Mouse (Mus musculus) hindbrain, postnatal 0 days (tissue): ENCODE measurements around the gene Gm20716. TPM values are rescaled to one million over a fixed set of nuclear protein-coding genes. Genes with fewer than 3 reads are reported as not detected.

ENCODE experiments used
- ATAC-seq: fragments of 200-750 bp; cut with Nextera tagmentation; 2 replicates; pipeline ENCODE4 v1.8.0; 2017; ENCODE audit warnings: mild to moderate bottlenecking, moderate TSS enrichment, moderate library complexity
- DNase-seq: peaks from one replicate; pipeline ENCODE4 v3.0.0-alpha.2; 2015; ENCODE audit warnings: low spot score
- H3K27ac ChIP-seq: fragments of 300-500 bp; sonication (generic); 2 replicates; pipeline ENCODE4 v1.5.1; 2014; ENCODE audit warnings: mild to moderate bottlenecking
- H3K27me3 ChIP-seq: fragments of 300-500 bp; sonication (generic); 2 replicates; pipeline ENCODE4 v1.6.1; 2014; ENCODE audit warnings: low read length, mixed read lengths; ENCODE audit not compliant: insufficient read depth
- H3K36me3 ChIP-seq: fragments of 300-500 bp; sonication (generic); 2 replicates; pipeline ENCODE4 v1.6.1; 2014; ENCODE audit warnings: low read length, mixed read lengths; ENCODE audit not compliant: insufficient read depth
- H3K4me1 ChIP-seq: fragments of 300-500 bp; sonication (generic); 2 replicates; pipeline ENCODE4 v1.6.1; 2014; ENCODE audit warnings: antibody characterized with exemption, low read length, mixed read lengths; ENCODE audit not compliant: insufficient read depth
- H3K4me2 ChIP-seq: fragments of 300-500 bp; sonication (generic); 2 replicates; pipeline ENCODE4 v1.6.1; 2014; ENCODE audit warnings: low read depth, mild to moderate bottlenecking, low read length, moderate library complexity, mixed read lengths
- H3K4me3 ChIP-seq: fragments of 300-500 bp; sonication (generic); 2 replicates; pipeline ENCODE4 v1.5.1; 2014; ENCODE audit warnings: low read length
- H3K9ac ChIP-seq: fragments of 300-500 bp; sonication (generic); replicated peaks from 2 replicates; pipeline ENCODE4 v1.6.1; 2014; ENCODE audit warnings: mild to moderate bottlenecking, low read length, moderate library complexity, mixed read lengths
- H3K9me3 ChIP-seq: fragments of 300-500 bp; sonication (generic); 2 replicates; pipeline ENCODE4 v1.6.1; 2016; ENCODE audit warnings: low read length, mixed read lengths
- CTCF ChIP-seq: IDR thresholded peaks from 2 replicates; pipeline ENCODE4 v1.5.1; 2016; ENCODE audit warnings: antibody characterized with exemption, control low read depth, low read depth
- WGBS: fragments of 180-500 bp; shearing (Covaris S2); extraction: QIAGEN DNeasy Blood & Tissue Kit; methylation state at CpG from one replicate; pipeline ENCODE4 v1.1.7; 2014; 5-methylcytosine and 5-hydroxymethylcytosine counted together
- polyA plus RNA-seq: library from polyadenylated mRNA; unstranded; fragments of >200 nt; fragmentation: Nextera tagmentation; extraction: Ambion mirVana; gene quantifications from 2 replicates; pipeline ENCODE4 v1.2.1, GENCODE M21; 2015
- total RNA-seq: library from RNA; depleted of rRNA; stranded (reverse); fragments of >200 nt; gene quantifications from 2 replicates; pipeline ENCODE4 v1.2.3, GENCODE M21; 2014

The Gm20716 gene
- total and polyA plus RNA-seq, 2 experiments from 2014 or later: 11.7 to 14.3 TPM

DNA sequence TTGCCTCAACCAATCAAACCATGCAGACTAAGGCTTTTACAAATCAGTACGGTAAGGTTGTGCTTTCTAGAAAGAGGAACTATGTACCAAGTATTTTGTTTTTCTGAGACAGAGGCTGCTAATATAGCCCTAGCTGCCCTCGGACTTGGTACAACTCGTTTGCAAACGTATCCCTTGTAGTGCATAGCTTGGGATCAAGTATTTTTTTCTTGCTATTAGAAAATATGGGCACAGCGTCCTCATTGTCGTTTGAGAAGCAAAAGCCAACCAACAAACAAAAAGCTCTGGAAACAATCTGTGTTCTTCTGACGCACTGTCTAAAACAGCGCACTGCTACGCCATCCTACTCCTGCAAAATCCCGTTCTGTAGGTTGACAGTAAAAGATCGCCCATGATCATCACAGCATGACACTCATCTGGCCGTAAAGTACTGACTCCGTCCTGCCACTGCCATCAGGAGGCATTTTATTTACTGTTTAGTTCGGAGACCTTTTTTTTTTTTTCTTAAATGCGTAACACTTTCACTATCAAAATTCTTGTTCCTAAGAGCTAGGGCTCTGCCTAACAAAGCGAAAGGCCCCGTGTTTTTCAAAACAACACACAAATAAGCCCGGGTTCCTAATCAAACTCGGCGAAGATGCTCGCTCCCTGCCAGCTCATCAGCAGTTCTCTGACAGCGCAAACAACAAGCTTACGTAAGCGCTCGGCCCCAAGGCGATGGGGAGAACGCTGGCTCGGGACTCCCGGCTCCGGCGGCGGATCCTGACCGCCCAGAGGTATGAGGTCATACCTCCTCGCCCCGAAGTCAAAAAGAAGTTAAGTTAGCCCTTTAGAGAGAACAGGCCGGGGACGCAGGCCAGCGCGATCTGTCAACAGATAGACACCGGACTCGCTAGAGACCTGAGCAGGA is 793 bp downstream of the Gm20716 start:
- no peaks in the 10 kb centered on the region for H3K9me3 ChIP-seq
- H3K4me2 ChIP-seq: peak overlapping the region; percentile 95
- peak; percentile 13 for ATAC-seq
- TF ChIP-seq CTCF: no peak
- peak overlapping the region; percentile 100 for H3K4me3 ChIP-seq
- H3K27ac ChIP-seq: peak overlapping the region; percentile 98
- peaks cover 20% of the 10 kb centered on the region; the same call in 1 of the 2 replicates for H3K36me3 ChIP-seq
- 20% methylated on average over 41 of the region's 41 CpGs for WGBS
- H3K9ac ChIP-seq: peak overlapping the region; percentile 98
- no peaks in the 10 kb centered on the region for H3K27me3 ChIP-seq
- peak; percentile 41 for DNase-seq
- peaks cover 23% of the 10 kb centered on the region for H3K4me1 ChIP-seq

- DNase-seq (no peak), ATAC-seq (no peak)
- WGBS: 85% methylated on average over 6 of the region's 6 CpGs
- Histone ChIP-seq H3K4me2 (no peak overlapping the region), H3K9me3 (no peaks in the 10 kb centered on the region), H3K36me3 (peaks cover 64% of the 10 kb centered on the region), H3K27me3 (no peaks in the 10 kb centered on the region), H3K9ac (no peak overlapping the region), H3K4me3 (no peak overlapping the region), H3K4me1 (0 out of 2 replicates have a peak, but pooled peaks cover 4% of the 10 kb centered on the region), H3K27ac (no peak overlapping the region)
- TF ChIP-seq CTCF: no peak
Measured at GRCm38 (mm10) chr2:168223326-168223725, 6.8 kb downstream of the Gm20716 start.

DNA sequence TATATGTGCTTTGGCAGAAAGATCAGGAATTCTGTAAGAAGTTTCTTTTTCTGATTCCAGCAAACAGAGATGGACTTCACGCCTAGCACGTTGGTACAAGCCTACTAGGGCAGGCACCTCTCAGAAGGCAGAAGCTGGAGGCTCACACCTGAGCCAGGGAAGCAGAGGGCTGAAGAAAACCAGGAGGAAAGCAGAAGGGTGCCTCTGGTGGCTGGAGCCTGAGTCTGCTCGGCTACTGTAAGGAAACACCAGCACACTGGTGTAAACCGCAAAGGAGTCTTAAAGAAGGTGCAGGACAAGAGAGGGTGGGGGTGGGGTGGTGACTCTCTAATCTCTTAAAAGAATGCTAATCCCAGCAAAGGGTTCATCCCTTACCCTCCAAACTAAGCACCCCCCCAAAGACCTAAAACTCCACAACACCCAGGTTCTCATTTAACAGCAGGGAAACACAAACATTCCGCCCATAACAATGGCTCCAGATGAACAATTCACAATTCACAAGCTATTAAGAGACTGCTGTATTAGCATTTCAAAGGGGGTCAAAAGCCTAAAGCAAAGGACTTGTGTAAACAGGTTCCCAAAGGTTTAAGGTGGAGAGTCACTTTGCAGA is 16.3 kb downstream of the Gm20716 start:
- H3K4me3 ChIP-seq: no peak overlapping the region
- no peaks in the 10 kb centered on the region for H3K27me3 ChIP-seq
- ATAC-seq: no peak
- no peak overlapping the region for H3K9ac ChIP-seq
- H3K4me1 ChIP-seq: no peaks in the 10 kb centered on the region
- 52% methylated on average over 5 of the region's 5 CpGs for WGBS
- no peak overlapping the region for H3K4me2 ChIP-seq
- H3K27ac ChIP-seq: no peak overlapping the region
- peaks cover 62% of the 10 kb centered on the region for H3K36me3 ChIP-seq
- peak; percentile 35 for TF ChIP-seq CTCF
- DNase-seq: no peak
- no peaks in the 10 kb centered on the region for H3K9me3 ChIP-seq

DNA sequence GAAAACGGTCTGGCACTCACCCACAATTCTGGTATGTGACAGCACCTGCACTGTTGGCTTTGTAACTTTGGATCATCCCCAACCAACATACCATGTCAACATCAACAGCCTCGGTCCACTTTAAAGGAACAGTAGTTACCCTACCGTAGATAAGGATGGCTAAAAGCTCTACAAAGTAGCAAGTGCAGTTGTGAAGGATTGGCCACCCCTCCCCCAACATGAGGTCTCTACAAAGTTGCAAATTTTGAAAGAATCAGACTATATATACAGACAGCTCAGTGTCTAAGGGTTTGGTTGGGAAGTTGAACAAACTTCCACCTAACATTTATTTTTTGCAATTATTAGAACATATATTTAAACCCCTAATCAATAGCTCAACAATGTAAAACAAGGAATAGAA is 22.3 kb downstream of the Gm20716 start:
- no peaks in the 10 kb centered on the region for H3K9me3 ChIP-seq

GRCm38 (mm10) chr2:168206725-168207644 is 23.2 kb downstream of the Gm20716 start, which contains the start of gene Adnp:
Gene Adnp, minus strand, starts transcription at chr2:168207112.
- H3K4me2 ChIP-seq: peak within 1 kb of the TSS; percentile 69
- no peaks in the 10 kb centered on the region for H3K27me3 ChIP-seq
- H3K4me1 ChIP-seq: peaks cover 5% of the 10 kb centered on the region; the same call in 1 of the 2 replicates
- H3K9ac ChIP-seq: peak within 1 kb of the TSS; percentile 100
- H3K36me3 ChIP-seq: peaks cover 27% of the 10 kb centered on the region; the same call in 1 of the 2 replicates
- peak; percentile 93 for ATAC-seq
- DNase-seq: peak; percentile 98
- 2% methylated on average over 49 of the region's 89 CpGs for WGBS
- H3K27ac ChIP-seq: peak within 1 kb of the TSS; percentile 100
- no peaks in the 10 kb centered on the region for H3K9me3 ChIP-seq
- H3K4me3 ChIP-seq: peak within 1 kb of the TSS; percentile 98
- TF ChIP-seq CTCF: peak; percentile 91

More for the DNA sequence above, 22.3 kb downstream of the Gm20716 start:
- DNase-seq (no peak), ATAC-seq (no peak)
- peak overlapping the region; percentile 100 for H3K27ac ChIP-seq
- no peak for TF ChIP-seq CTCF
- H3K9ac ChIP-seq: no peak overlapping the region
- H3K4me1 ChIP-seq: peaks cover 5% of the 10 kb centered on the region; the same call in 1 of the 2 replicates
- no peaks in the 10 kb centered on the region for H3K27me3 ChIP-seq
- WGBS: 96% methylated on average over 3 of the region's 3 CpGs
- H3K4me2 ChIP-seq: peak overlapping the region; percentile 69; the same call in 1 of the 2 replicates
- peaks cover 33% of the 10 kb centered on the region for H3K36me3 ChIP-seq
- no peak overlapping the region for H3K4me3 ChIP-seq
